ENCODE assay signal across 8 mouse cellular contexts in the genomic region with DNA sequence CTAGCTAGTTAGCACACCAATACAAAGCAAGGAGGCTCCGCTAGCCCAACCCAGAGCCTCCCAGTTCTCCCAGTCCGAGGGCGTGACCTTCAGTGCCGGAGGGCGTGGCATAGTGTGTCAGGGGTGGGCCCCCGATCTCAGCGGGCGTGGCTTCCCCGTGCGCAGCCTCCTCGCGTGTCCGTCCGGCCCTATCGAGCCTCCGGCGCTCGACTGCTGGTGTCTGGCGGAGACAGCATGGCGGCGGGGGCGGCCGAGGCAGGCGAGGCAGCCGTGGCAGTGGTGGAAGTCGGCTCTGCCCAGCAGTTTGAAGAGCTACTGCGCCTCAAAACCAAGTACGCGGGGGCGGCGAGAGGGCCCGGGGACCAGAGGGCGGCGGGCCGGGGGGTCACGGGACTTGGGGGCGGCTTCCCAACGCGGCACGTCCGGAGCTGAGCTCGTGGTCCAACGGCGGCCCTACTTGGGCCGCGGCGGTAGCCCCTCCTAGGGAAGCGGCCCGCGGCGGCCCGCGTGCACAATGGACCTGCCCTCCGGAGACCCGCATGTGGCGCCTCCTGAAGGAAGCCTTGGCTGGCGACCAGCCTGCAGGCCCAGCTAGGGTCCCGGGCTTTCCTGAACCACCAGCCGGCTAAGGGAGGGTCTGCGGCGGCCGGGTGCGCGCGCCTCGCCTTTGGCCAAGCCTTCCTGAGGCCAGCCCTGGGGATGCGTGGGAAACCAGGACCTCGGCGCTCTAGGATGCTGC. TPM values are rescaled to one million over a fixed set of nuclear protein-coding genes. Genes with fewer than 3 reads are reported as not detected.
A peak's percentile ranks its signal among the peaks of the same experiment; 100 is the strongest.
DNase-seq lines count a peak whose midpoint lies in the region; ATAC-seq and TF ChIP-seq lines count a peak whose summit lies in the region.

A gene (plus strand): TSS at position 175 of the 739 bp plus-strand sequence.

- peak within 1 kb of the TSS; percentile 89 for H3K4me2 ChIP-seq in lung, postnatal 0 days (replicated peaks; ENCODE audit: low read depth, low read length)

- H3K36me3 ChIP-seq in hindbrain, embryonic 10.5 days = peaks cover 6% of the 10 kb centered on the region
- no peaks in the 10 kb centered on the region for H3K36me3 ChIP-seq in lung, postnatal 0 days (ENCODE audit: insufficient read depth, low read length)

- H3K27me3 ChIP-seq in hindbrain, embryonic 10.5 days (ENCODE audit: insufficient read depth, poor library complexity, severe bottlenecking) = no peaks in the 10 kb centered on the region
- H3K27me3 ChIP-seq in lung, postnatal 0 days (replicated peaks; ENCODE audit: insufficient read depth, low read length) = no peaks in the 10 kb centered on the region

- DNase-seq in MN1 (ENCODE audit: low spot score) = peak; percentile 97
- DNase-seq in cerebellum, adult 9-10 months = peak; percentile 97
- peak; percentile 96 for DNase-seq in hindbrain, embryonic 10.5 days (ENCODE audit: low spot score)
- DNase-seq in layer of hippocampus, adult 9-11 months = peak; percentile 96
- DNase-seq in lung, postnatal 0 days (ENCODE audit: low spot score) = peak; percentile 98
- DNase-seq in ovary, postnatal 14 days (ENCODE audit: low spot score) = peak; percentile 90
- DNase-seq in thymus, postnatal 14 days = peak; percentile 97

- H3K4me1 ChIP-seq in hindbrain, embryonic 10.5 days (replicated peaks) = peaks cover 27% of the 10 kb centered on the region
- H3K4me1 ChIP-seq in lung, postnatal 0 days (ENCODE audit: insufficient read depth, low read depth, low read length) = 0 out of 2 replicates have a peak, but pooled peaks cover 8% of the 10 kb centered on the region

- TF ChIP-seq CTCF in lung, postnatal 0 days (IDR thresholded peaks at IDR 0.05) = peak; percentile 18; the same call in 1 of the 2 replicates

- peak; percentile 98 for ATAC-seq in frontal cortex, adult (ENCODE audit: low TSS enrichment)
- peak; percentile 99 for ATAC-seq in lung, postnatal 0 days

- WGBS in hindbrain, embryonic 10.5 days = under 1% methylated on average over 69 of the region's 69 CpGs
- under 1% methylated on average over 59 of the region's 69 CpGs for WGBS in lung, postnatal 0 days

- TF ChIP-seq EP300 in lung, postnatal 0 days (IDR thresholded peaks at IDR 0.05) = no peak

- H3K4me3 ChIP-seq in hindbrain, embryonic 10.5 days = peak within 1 kb of the TSS; percentile 88
- peak within 1 kb of the TSS; percentile 87 for H3K4me3 ChIP-seq in lung, postnatal 0 days (ENCODE audit: low read depth, low read length)

- peak within 1 kb of the TSS; percentile 95 for H3K27ac ChIP-seq in hindbrain, embryonic 10.5 days
- H3K27ac ChIP-seq in lung, postnatal 0 days (ENCODE audit: low read length) = peak within 1 kb of the TSS; percentile 77

- no peaks in the 10 kb centered on the region for H3K9me3 ChIP-seq in hindbrain, embryonic 10.5 days
- H3K9me3 ChIP-seq in lung, postnatal 0 days (ENCODE audit: low read length) = no peaks in the 10 kb centered on the region

- H3K9ac ChIP-seq in lung, postnatal 0 days (replicated peaks; ENCODE audit: low read depth) = peak within 1 kb of the TSS; percentile 76

RNA-seq across cellular contexts. Expression of the gene that starts here (rescaled TPM):
- polyA plus RNA-seq in hindbrain, embryonic 10.5 days (2016; fragmentation: Nextera tagmentation; extraction: Ambion mirVana) = 301 and 319 TPM in 2 replicates
- polyA plus RNA-seq in lung, postnatal 0 days (2015; fragmentation: Nextera tagmentation; extraction: Ambion mirVana) = 110 and 113 TPM in 2 replicates

Comparison
In these comparisons a context has a peak if more than half of its experiments do, and no peak if none do; other contexts are left out.
1. Peak in every context shown above with its lines: DNase-seq, ATAC-seq, H3K4me3 ChIP-seq and H3K27ac ChIP-seq.